Mouse (Mus musculus) kidney, adult 2 months (tissue): ENCODE data around the gene Pcbd2. TPM values are rescaled to one million over a fixed set of nuclear protein-coding genes. Genes with fewer than 3 reads are reported as not detected.

Experiments used
- DNase-seq: peaks from one replicate; pipeline ENCODE4 v3.0.0; 2021
- H3K27ac ChIP-seq: fragments of 200-500 bp; 2 replicates; pipeline ENCODE4 v1.5.1; 2012; ENCODE audit warnings: low read depth, low read length, control low read depth, inconsistent platforms; ENCODE audit not compliant: insufficient read depth
- H3K27me3 ChIP-seq: fragments of 200-500 bp; replicated peaks from 2 replicates; pipeline ENCODE4 v1.6.1; 2012; ENCODE audit warnings: mild to moderate bottlenecking, moderate library complexity, low read length, inconsistent platforms; ENCODE audit not compliant: control insufficient read depth, insufficient read depth
- H3K36me3 ChIP-seq: fragments of 200-500 bp; 2 replicates; pipeline ENCODE4 v1.6.1; 2012; ENCODE audit warnings: mild to moderate bottlenecking, moderate library complexity, low read length, inconsistent platforms; ENCODE audit not compliant: control insufficient read depth, insufficient read depth
- H3K4me1 ChIP-seq: fragments of 200-500 bp; 2 replicates; pipeline ENCODE4 v1.6.1; 2011; ENCODE audit warnings: low read length; ENCODE audit not compliant: control insufficient read depth, insufficient read depth
- H3K4me3 ChIP-seq: fragments of 200-500 bp; 2 replicates; pipeline ENCODE4 v1.5.1; 2011; ENCODE audit warnings: mild to moderate bottlenecking, low read depth, low read length, control low read depth; ENCODE audit not compliant: insufficient read depth
- CTCF ChIP-seq: fragments of 200-500 bp; conservative IDR thresholded peaks from 2 replicates; pipeline ENCODE4 v1.5.1; 2011; ENCODE audit warnings: low read depth, mild to moderate bottlenecking, control low read depth, low read length, moderate library complexity, mixed read lengths; ENCODE audit not compliant: insufficient read depth, insufficient read length
- POLR2A ChIP-seq: fragments of 200-500 bp; IDR thresholded peaks from one replicate; pipeline ENCODE4 v1.6.1; 2011; ENCODE audit warnings: low read depth, low read length, control low read depth
- WGBS: fragments of 180-500 bp; shearing (Covaris S2); methylation state at CpG from one replicate; pipeline ENCODE4 v1.1.7; 2018; 5-methylcytosine and 5-hydroxymethylcytosine counted together
- polyA plus RNA-seq: library from polyadenylated mRNA; depleted of rRNA; stranded (reverse); fragments of >200 nt; gene quantifications from 2 replicates; pipeline ENCODE4 v1.2.3, GENCODE M21; 2012; rRNA removed

The Pcbd2 gene
- polyA plus RNA-seq, 1 experiment: 81.4 TPM

GRCm38 (mm10) chr13:55825245-55825681 is 98.1 kb downstream of the Pcbd2 start:
- no peak overlapping the region for H3K27ac ChIP-seq
- H3K4me3 ChIP-seq: no peak overlapping the region
- TF ChIP-seq CTCF (no peak), POLR2A (no peak)
- H3K4me1 ChIP-seq: no peaks in the 10 kb centered on the region
- H3K36me3 ChIP-seq: no peaks in the 10 kb centered on the region
- DNase-seq: peak; percentile 17
- H3K27me3 ChIP-seq: peaks cover 22% of the 10 kb centered on the region
- 4% methylated on average over 32 of the region's 32 CpGs for WGBS

DNA sequence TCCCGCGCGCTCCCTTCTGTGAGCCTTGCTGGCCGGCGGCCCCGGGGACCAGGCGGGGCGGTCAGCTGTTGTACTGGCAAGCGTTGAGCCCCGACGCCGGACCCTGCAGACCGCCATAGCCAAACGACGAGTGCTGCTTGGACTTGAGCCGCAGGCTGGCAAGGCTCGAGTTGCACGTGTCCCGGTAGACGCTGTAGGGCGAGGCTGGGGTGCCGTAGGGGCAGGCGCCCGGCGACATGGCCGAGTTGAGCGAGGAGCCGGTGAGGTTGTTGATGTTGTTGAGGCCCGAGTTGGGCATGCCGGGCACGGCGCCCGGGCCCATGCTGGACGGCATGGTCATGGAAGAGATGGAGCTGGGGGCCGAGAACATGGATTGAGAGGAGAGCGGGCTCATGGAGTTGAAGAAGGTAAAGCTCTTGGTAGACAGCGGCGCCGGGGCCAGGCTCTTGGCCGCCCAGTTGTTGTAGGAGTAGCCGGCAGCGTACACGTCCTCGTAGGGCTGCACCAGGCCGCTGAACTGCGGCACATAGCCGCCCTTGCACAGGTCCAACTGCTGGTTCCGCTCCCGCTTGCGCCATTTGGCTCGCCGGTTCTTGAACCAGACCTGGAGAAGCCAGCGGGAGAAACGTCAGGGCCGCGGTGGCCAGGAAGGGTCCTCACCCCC is 99.0 kb downstream of the Pcbd2 start:
- Histone ChIP-seq H3K4me1 (no peaks in the 10 kb centered on the region), H3K36me3 (no peaks in the 10 kb centered on the region), H3K4me3 (no peak overlapping the region), H3K27me3 (peaks cover 26% of the 10 kb centered on the region), H3K27ac (no peak overlapping the region)
- no peak for TF ChIP-seq CTCF
- TF ChIP-seq POLR2A: no peak
- peak; percentile 11 for DNase-seq
- 5% methylated on average over 56 of the region's 56 CpGs for WGBS

Other genes starting within 250 kb of the Pcbd2 start
- 16.9 and 21.0 TPM in 2 replicates for gene Dbn1, start 239.3 kb upstream of the Pcbd2 start, polyA plus RNA-seq
- gene Pdlim7, start 213.7 kb upstream of the Pcbd2 start, polyA plus RNA-seq: 22.8 and 23.5 TPM in 2 replicates
- gene Dok3, start 198.1 kb upstream of the Pcbd2 start, polyA plus RNA-seq: 4.7 and 7.7 TPM in 2 replicates
- gene Ddx41, start 190.7 kb upstream of the Pcbd2 start, polyA plus RNA-seq: 68.5 and 71.2 TPM in 2 replicates
- 85.6 and 102 TPM in 2 replicates for gene Fam193b, start 156.2 kb upstream of the Pcbd2 start, polyA plus RNA-seq
- gene Tmed9, start 153.6 kb upstream of the Pcbd2 start, polyA plus RNA-seq: 74.0 and 92.5 TPM in 2 replicates
- 15.0 and 15.7 TPM in 2 replicates for gene B4galt7, start 127.5 kb upstream of the Pcbd2 start, polyA plus RNA-seq
- 21.4 and 26.6 TPM in 2 replicates for gene Caml, start 104.4 kb upstream of the Pcbd2 start, polyA plus RNA-seq
- 12.3 and 13.0 TPM in 2 replicates for gene Ddx46, start 92.3 kb upstream of the Pcbd2 start, polyA plus RNA-seq
- gene B230219D22Rik, start 34.2 kb upstream of the Pcbd2 start, polyA plus RNA-seq: 28.7 and 32.7 TPM in 2 replicates
- gene Txndc15, start 12.7 kb upstream of the Pcbd2 start, polyA plus RNA-seq: 47.7 and 52.2 TPM in 2 replicates
- gene Catsper3, start 57.2 kb downstream of the Pcbd2 start, polyA plus RNA-seq: 0.19 and 0.30 TPM in 2 replicates
- gene Pitx1, start 108.8 kb downstream of the Pcbd2 start, polyA plus RNA-seq: 0.03 and 0.05 TPM in 2 replicates